Mouse (Mus musculus): ENCODE measurements around the gene Lrguk. TPM values are rescaled to one million over a fixed set of nuclear protein-coding genes. Genes with fewer than 3 reads are reported as not detected.

Lrguk gene
- total RNA-seq, 1 experiment from 2014 or later: not detected

DNA sequence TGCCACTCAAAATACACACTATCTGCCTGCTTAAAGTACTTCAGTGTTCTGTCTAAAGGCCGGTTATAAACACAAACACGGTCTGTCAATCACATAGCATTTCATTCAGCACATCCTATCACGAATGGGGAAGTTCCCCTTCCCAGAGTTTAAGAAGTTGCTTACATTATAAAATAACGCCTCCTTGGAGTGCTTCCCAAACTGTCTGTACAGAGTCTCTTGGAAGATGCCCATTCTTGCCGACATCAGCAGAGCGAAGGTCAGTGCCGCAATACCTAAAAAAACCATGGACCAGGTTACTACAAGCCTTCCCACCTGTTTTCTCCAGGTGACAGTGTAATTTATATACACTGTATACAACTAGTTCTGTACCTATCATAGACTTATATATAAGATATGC is 132.3 kb downstream of the Lrguk start:
- ATAC-seq (replicated peaks; ENCODE audit: insufficient number of reproducible peaks, low FRiP score, low TSS enrichment, poor library complexity, severe bottlenecking): no peak

DNA sequence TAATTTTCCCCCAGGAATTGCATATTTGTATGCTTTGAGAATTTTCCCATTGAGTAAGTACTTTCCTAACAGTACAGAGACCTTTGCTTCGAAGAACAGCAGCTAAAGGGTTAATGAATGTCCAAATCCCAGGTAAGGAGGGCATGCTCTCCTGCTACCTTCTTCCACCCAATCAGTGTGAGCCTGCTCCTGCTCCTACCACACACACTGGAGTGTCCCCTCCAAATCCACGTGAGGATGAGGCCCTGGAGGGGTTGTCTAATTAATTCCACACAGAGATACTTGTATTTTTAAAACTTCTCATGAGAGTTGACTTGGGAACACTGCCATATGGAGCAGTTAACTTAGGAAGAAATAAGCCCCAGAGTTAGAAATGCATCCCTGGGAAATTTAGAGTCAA is 133.4 kb downstream of the Lrguk start:
- no peak for ATAC-seq (replicated peaks; ENCODE audit: insufficient number of reproducible peaks, low FRiP score, low TSS enrichment, poor library complexity, severe bottlenecking)

DNA sequence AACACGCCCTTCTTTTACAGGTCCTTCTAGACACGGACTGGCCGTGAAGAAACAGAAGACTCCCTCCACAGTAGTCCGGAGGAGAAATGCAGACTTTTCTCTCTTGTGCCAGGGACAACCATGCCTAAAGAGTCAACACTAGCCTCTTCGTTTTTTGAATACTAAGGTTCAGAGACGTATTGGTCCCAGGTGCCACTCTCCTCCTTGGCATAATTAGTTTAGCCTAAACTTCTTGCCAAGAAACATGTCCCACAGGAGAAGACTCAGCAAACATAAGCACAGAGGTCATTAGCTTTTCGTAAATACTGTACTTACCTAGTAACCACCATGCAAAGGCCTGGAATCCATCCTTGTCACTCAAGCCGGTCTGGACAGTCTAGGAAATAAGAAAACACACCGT is 133.8 kb downstream of the Lrguk start:
- ATAC-seq (replicated peaks; ENCODE audit: insufficient number of reproducible peaks, low FRiP score, low TSS enrichment, poor library complexity, severe bottlenecking): no peak

DNA sequence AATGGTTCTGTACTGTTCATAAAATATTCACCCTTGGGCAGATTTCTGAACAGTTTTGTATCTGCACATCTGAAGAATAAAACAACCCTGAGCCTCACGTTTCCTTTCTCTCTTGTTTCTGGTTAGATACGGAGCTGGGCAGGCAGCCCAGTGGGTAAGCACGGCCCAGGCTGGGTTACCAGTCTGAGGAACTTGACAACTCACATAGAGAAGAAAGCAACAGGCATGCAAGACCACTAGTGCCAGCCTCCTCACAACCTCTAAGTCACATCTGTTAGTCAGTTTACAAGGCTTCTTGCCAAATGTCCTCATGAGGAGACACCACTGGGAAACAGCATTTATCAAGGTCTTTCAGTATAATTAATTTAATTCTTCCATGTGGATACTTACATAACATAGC is 139.6 kb downstream of the Lrguk start:
- no peak for ATAC-seq (replicated peaks; ENCODE audit: insufficient number of reproducible peaks, low FRiP score, low TSS enrichment, poor library complexity, severe bottlenecking)

DNA sequence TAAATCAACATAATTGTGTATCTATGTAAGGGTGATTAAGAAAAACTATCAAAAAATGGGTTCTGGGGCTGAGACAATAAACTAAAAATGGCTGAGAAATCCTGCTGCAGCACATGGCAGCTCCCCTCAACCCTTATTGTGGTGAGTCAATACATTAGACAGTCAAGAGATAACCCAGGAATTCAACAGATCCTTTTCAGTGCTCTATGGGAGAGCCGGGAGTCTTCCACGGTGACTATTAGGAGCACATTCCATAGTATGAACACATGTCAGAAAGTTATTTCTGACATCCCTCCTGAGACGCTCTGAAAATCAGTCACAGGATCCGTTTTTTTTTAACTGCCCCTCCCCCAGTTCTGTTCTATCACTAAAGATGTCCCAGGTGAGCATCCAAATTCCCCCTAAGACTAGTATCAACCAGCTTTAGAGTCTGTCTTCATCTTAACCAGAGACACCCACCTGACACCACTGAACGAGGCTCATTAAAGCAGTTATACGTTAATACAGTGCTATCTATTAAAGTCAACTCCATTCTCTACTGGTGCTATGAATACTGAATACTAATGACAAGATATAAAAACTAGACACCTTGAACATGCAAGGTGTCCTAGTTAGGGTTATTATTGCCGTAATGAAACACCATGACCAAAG is 141.7 kb downstream of the Lrguk start:
- no peak for ATAC-seq (replicated peaks; ENCODE audit: insufficient number of reproducible peaks, low FRiP score, low TSS enrichment, poor library complexity, severe bottlenecking)

DNA sequence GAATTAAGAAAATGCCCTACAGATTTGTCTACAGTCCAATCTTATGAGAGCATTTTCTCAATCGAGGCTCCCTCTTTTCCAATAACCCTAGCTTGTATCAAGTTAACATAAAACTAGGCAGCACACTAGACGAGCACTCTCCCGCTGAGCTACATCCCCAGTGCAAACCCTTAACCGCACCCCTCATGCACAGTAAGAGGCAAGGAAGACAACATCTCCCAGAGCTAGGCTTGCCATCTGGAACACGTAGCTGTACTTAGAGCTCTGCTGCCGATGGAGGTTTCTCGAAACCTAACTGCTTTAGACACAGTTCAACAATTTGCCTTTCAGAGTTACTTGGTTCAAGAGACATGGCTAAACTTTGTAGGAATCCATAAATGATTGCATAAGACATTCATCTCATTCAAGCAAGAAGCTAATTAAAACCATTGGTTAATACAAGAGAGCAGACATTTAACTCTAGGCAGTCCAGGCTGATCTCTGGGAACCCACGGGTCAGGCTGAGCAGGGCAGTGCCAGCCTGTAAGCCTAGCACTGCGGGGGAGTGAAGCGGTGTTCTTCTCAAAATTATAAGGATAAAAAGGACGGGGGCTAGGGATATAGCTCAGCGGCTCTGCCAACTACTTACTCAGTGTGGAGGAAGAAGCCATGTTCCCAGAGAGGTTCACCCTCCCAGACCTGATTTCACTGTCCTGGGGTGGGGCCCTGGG is 142.7 kb downstream of the Lrguk start:
- no peak for ATAC-seq (replicated peaks; ENCODE audit: insufficient number of reproducible peaks, low FRiP score, low TSS enrichment, poor library complexity, severe bottlenecking)

DNA sequence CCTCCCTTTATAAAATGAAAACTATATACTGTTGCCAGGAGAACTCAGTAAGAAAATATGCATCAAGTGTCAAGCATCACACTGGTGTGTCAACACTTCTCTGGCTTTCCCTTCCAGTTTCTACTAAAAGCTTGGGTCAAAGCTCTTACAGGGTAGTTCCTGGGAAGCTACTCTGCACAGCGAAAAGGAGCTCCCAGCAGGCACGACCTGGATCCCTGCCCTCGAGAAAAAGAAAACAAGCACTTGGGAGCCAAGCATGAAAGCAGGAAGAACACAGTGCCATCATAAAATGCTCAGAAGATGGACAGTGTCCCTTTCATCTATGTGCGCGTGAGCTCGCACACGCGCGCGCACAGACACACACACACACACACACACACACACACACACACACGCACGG is 144.0 kb downstream of the Lrguk start:
- no peak for ATAC-seq (replicated peaks; ENCODE audit: insufficient number of reproducible peaks, low FRiP score, low TSS enrichment, poor library complexity, severe bottlenecking)

DNA sequence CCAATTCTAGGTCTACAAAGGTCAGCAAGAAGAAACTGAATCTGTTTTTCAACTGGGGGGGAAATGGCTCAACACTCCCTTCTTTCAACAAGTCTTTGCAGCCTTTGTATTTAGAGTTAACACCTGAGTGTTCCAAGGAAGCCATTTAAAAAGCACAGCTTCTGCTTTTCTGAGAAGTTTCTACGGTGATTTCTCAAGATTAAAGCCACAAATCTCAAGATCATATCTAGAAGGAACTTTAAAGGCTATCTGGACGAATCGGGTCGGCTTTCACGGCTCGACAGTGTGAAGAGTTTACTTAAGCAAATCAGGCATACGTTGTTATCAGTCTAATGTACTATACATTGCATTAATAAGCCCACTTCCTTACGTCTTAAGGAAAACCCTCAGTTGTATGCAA is 145.5 kb downstream of the Lrguk start:
- no peak for ATAC-seq (replicated peaks; ENCODE audit: insufficient number of reproducible peaks, low FRiP score, low TSS enrichment, poor library complexity, severe bottlenecking)

DNA sequence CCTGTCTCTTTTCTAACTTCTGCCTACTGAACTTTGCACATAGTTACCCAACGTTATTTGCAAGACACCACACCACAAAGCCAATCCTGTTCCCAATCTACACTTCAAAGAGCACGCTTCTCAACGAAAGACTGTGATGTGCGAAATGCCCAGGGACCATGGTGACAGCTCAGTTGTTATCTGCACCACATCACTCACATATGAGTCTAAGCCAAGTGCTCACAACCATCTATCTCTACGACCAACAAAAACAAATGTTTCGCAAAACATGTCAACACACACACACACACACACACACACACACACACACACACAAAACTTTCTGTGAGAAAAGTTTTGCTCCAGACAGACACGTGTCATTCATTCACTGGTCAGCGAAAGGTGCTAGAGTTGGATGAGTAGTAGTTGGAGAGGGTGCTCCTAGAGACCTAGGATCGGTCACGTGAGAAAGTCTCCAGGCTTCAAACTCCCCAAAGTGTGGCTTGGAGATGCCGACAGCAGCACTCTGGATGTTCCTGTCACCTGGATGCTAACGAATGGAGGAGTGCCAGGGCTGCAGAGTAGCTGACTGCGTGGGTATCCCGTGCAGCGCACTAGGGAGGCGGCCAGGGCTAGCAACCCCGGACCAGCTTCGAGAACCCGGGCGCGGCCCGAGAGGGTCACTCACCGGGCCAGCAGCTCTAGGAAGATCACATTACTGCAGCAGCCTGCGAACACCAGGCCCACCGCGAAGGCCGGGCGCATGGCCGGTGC is 147.0 kb downstream of the Lrguk start:
- 0 out of 2 replicates have a peak, but pooled peaks have one; percentile 0 for ATAC-seq (replicated peaks; ENCODE audit: insufficient number of reproducible peaks, low FRiP score, low TSS enrichment, poor library complexity, severe bottlenecking)

DNA sequence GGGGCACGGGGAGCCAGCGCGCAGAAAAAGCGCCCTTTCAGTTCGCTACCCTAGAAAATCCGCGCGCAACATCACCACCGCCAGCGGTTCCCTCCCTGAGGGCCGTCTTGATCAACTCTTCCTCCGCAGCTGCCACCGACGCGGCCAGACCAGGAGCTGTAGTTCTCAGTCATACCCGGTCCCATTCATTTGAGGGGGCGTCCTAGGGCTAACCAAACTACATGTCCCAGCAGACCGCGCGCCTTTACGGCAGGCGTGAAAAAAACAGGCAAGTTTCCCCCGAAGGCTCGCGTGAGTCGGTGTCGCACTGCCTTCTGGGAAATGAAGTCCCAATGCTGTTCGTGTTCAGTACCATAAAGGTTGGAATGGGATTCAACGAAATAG is 147.6 kb downstream of the Lrguk start, which contains the start of gene Slc35b4:
Slc35b4 (minus strand) TSS at position 248 of the 384 bp plus-strand sequence.
- ATAC-seq (replicated peaks; ENCODE audit: insufficient number of reproducible peaks, low FRiP score, low TSS enrichment, poor library complexity, severe bottlenecking): peak; percentile 98

DNA sequence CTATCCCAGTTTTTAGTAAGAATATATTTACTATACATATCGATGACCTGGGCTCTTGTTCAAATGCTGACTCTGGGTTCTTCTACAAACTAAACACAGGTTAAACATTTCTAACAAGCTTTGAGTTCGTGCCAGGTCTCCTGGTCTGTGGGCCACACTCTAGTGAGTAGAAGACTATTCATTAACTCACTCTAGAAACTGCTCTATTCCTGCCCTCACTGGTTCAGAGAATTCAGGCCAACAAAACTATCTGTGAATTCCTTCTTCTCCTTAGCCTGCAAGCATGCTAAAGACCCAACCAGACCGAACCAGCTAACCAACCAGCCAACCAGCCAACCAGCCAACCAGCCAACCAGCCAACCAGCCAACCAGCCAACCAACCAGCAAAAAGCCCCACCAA is 149.8 kb downstream of the Lrguk start:
- ATAC-seq (replicated peaks; ENCODE audit: insufficient number of reproducible peaks, low FRiP score, low TSS enrichment, poor library complexity, severe bottlenecking): no peak

DNA sequence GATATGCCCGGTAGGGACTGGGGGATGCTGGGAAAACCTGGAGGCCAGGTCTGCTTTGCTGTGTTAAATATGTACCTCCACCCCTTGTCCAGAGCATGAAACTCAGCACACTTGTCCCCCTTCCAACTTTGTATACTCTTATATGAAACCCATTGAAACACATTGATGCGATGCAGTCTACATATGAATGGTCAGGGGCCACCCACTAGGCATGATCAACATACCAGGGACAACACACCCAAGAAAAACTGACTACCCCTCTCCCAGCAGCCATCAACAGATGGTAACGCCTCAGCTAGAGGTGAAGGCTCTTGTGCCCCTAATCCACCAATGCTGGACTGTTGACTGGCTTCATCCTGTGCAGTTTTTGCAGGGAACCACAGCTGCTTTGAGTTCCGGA is 150.7 kb downstream of the Lrguk start:
- no peak for ATAC-seq (replicated peaks; ENCODE audit: insufficient number of reproducible peaks, low FRiP score, low TSS enrichment, poor library complexity, severe bottlenecking)

DNA sequence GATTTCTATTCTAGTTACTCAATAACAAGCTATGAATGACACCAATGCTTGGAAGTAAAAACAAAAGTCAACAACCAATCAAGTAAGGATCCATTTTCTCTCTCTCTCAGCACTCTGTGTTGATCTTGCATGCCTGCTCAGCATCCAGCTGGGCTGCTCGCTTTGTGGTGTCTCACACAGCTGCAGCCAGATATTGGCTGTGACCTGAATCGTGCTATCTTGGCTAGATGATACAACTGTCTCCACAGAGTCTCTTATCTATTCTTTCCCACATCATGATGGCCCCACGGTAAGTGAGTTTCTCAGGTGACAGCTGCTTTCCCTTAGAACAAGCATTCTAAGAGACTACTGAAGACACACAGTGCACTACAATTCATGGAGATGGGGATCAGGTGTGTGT is 152.7 kb downstream of the Lrguk start:
- no peak for ATAC-seq (replicated peaks; ENCODE audit: insufficient number of reproducible peaks, low FRiP score, low TSS enrichment, poor library complexity, severe bottlenecking)

DNA sequence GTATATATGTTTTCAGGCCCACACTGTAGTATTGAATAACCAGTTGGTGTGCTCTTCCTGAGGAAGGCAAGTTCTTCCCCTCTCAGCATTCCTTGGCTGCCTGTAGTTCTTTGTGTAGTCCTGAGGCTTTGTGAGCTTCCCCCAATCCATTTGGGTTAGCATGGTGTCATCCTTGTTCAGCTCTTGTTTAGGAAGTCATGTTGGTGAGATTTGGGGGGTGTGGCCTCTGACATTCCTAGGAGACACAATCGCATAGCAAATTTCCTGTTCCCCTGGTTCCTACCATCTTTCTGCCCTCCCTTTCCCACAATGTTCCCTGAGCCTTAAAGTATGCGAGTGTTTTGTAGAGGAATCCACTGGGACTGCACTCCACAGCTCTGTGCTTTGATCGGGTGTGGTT is 154.1 kb downstream of the Lrguk start:
- ATAC-seq (replicated peaks; ENCODE audit: insufficient number of reproducible peaks, low FRiP score, low TSS enrichment, poor library complexity, severe bottlenecking): no peak

Other genes with a start within 250 kb of the Lrguk start
- 16.8 to 32.7 TPM (median 29.1 TPM) in 3 replicates for gene Slc35b4, start 147.7 kb downstream of the Lrguk start, total RNA-seq (2017)

Data from monocyte, adult 5-6 weeks (primary cell).